Comparison of ENCODE assay signal across 17 mouse cellular contexts in genomic region chr7:124681212-124681611, GRCm38 (mm10).
A peak's percentile ranks its signal among the peaks of the same experiment; 100 is the strongest.
DNase-seq lines count a peak whose midpoint lies in the region; ATAC-seq and TF ChIP-seq lines count a peak whose summit lies in the region.
"Had no signal": no experiment of that assay in that cellular context is flagged by ENCODE, and none has a peak within 500 bp of the region (broad histone marks: within the 10 kb centered on the region; RNA-seq: fewer than 3 reads in every experiment).

No protein-coding gene starts in this region.

- no peak overlapping the region for H3K9ac ChIP-seq in midbrain, postnatal 0 days (replicated peaks; ENCODE audit: low read length, poor library complexity, severe bottlenecking)
- no peak overlapping the region for H3K9ac ChIP-seq in midbrain, embryonic 13.5 days (replicated peaks)
- H3K9ac ChIP-seq: hindbrain, embryonic 14.5 days; liver, postnatal 0 days; midbrain, embryonic 12.5 days; neural tube, embryonic 15.5 days had no signal

- no peak overlapping the region for H3K4me2 ChIP-seq in midbrain, postnatal 0 days (ENCODE audit: low read depth, low read length, poor library complexity, severe bottlenecking)
- H3K4me2 ChIP-seq in midbrain, embryonic 13.5 days (replicated peaks): no peak overlapping the region
- H3K4me2 ChIP-seq: hindbrain, embryonic 14.5 days; midbrain, embryonic 12.5 days; neural tube, embryonic 15.5 days had no signal

- TF ChIP-seq CTCF in midbrain, postnatal 0 days (IDR thresholded peaks at IDR 0.05): no peak

- no peaks in the 10 kb centered on the region for H3K36me3 ChIP-seq in midbrain, postnatal 0 days (ENCODE audit: insufficient read depth, low read length)
- no peaks in the 10 kb centered on the region for H3K36me3 ChIP-seq in midbrain, embryonic 13.5 days
- H3K36me3 ChIP-seq: embryonic facial prominence, embryonic 10.5 days; midbrain, embryonic 12.5 days; neural tube, embryonic 15.5 days had no signal

- no peaks in the 10 kb centered on the region for H3K4me1 ChIP-seq in midbrain, postnatal 0 days (ENCODE audit: insufficient read depth, low read length)
- no peaks in the 10 kb centered on the region for H3K4me1 ChIP-seq in midbrain, embryonic 13.5 days (replicated peaks)
- H3K4me1 ChIP-seq: embryonic facial prominence, embryonic 10.5 days; midbrain, embryonic 12.5 days; neural tube, embryonic 15.5 days had no signal

- no peaks in the 10 kb centered on the region for H3K27me3 ChIP-seq in midbrain, postnatal 0 days (ENCODE audit: insufficient read depth, low read length)
- no peaks in the 10 kb centered on the region for H3K27me3 ChIP-seq in midbrain, embryonic 13.5 days
- H3K27me3 ChIP-seq: midbrain, embryonic 12.5 days; neural tube, embryonic 15.5 days; Patski had no signal

- no peaks in the 10 kb centered on the region for H3K9me3 ChIP-seq in midbrain, postnatal 0 days (ENCODE audit: low read length)
- H3K9me3 ChIP-seq in midbrain, embryonic 13.5 days: no peaks in the 10 kb centered on the region
- H3K9me3 ChIP-seq: embryonic facial prominence, embryonic 10.5 days; midbrain, embryonic 12.5 days; neural tube, embryonic 15.5 days had no signal

- ATAC-seq in midbrain, postnatal 0 days (ENCODE audit: low FRiP score): no peak
- ATAC-seq in midbrain, embryonic 13.5 days: no peak
- ATAC-seq: liver, postnatal 0 days; Patski had no signal

- peak; percentile 34 for DNase-seq in midbrain, postnatal 0 days (ENCODE audit: low spot score)
- DNase-seq in layer of hippocampus, adult 11-12 months (ENCODE audit: low spot score): peak; percentile 80
- peak; percentile 63 to 80 for DNase-seq in left cerebral cortex, postnatal 14 days (ENCODE audit: low spot score in 2 of 2)
- no peak for DNase-seq in ovary, postnatal 14 days (ENCODE audit: low spot score)
- no peak for DNase-seq in heart, postnatal 14 days
- DNase-seq in embryo, embryonic 9.5 days (ENCODE audit: extremely low spot score): no peak
- no peak for DNase-seq in ovary, postnatal 10 days (ENCODE audit: low spot score)
- DNase-seq: adrenal gland, postnatal 36 days; gastrocnemius, adult 2 months; kidney, postnatal 36 days; liver, postnatal 0 days had no signal

- no peak overlapping the region for H3K27ac ChIP-seq in midbrain, postnatal 0 days (ENCODE audit: low read depth, low read length)
- no peak overlapping the region for H3K27ac ChIP-seq in midbrain, embryonic 13.5 days
- H3K27ac ChIP-seq: embryonic facial prominence, embryonic 10.5 days; gastrocnemius, adult 2 months; hindbrain, embryonic 14.5 days; midbrain, embryonic 12.5 days; neural tube, embryonic 15.5 days had no signal

- intact Hi-C loops in left cerebral cortex, postnatal 14 days (cut with DNase I): loop anchor here (1.0 to 5.0 kb wide), 2 partner anchors 67 to 106 kb away; no protein-coding TSS in a partner anchor
- intact Hi-C loops in heart, postnatal 14 days (cut with DNase I): no loop called here

- 93% methylated on average over 10 of the region's 10 CpGs for WGBS in midbrain, postnatal 0 days
- WGBS in midbrain, embryonic 13.5 days: 91% methylated on average over 10 of the region's 10 CpGs

- H3K4me3 ChIP-seq in midbrain, postnatal 0 days (ENCODE audit: low read depth, low read length): no peak overlapping the region
- no peak overlapping the region for H3K4me3 ChIP-seq in midbrain, embryonic 13.5 days (replicated peaks)
- H3K4me3 ChIP-seq: embryonic facial prominence, embryonic 10.5 days; gastrocnemius, adult 2 months; midbrain, embryonic 12.5 days; neural tube, embryonic 15.5 days had no signal

Comparison
In these comparisons a context has a peak if more than half of its experiments do, and no peak if none do; other contexts are left out.
1. DNase-seq: peak in midbrain, postnatal 0 days (single experiment), layer of hippocampus, adult 11-12 months (single experiment) and left cerebral cortex, postnatal 14 days (2 of 2); none in ovary, postnatal 14 days (single experiment), heart, postnatal 14 days (0 of 2), embryo, embryonic 9.5 days (single experiment) and ovary, postnatal 10 days (single experiment).